Mouse (Mus musculus): Measurements from ENCODE around the gene Col8a2.
A peak's percentile ranks its signal among the peaks of the same experiment; 100 is the strongest.

Col8a2 gene

DNA sequence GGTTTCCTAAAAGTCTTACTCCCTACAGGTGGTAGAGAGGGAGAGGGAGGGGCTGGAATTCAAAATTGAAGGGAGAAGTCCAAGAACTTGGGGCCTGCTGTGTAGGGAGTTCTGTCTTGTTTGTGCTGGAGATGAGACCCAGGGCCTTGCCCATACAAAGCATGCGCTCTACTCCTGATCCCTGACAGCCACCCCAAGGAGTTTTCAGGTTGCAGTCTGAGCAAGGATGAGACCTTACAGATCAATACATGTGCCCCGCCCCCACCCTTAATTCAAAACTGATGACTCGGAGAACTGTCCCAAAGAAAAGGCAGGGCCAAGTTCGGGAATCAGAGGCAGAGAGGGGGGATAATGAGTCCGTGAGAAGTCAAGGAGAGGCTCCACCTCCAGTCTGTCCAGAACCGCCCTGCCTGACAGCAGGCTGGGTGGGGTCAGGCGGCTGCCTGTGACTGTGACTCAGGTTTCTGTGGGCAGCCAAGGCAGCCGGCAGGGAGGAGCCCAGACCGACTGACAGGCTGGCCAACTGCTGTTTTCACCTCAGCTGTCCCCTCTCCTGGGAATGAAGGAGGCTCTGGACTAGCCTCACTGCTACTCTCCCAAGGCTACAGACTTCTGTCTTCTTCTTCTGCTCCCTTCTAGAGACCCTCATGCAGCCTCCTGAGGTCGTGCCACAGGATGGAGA is 25.9 kb upstream of the Col8a2 start:
- DNase-seq: peak; percentile 63 to 79

DNA sequence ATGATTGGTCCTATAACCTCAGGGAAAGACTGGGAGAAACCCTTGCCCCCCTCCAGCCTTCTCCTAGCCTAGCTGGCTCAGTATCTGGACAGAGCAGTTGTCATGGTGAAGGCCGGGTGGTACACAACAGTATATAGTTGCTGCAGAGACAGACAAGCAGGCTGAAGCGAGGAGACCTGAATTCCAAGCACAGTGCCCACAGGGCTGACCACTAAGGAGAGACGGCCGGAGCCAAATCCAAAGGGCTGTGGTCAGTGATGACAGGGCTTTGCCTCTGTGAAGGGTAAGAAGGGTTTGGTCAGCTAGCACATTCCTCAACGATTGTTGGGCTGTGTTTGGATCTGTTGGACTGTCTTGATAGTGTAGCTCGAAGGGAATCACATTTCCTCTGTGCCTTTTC is 25.3 kb upstream of the Col8a2 start:
- DNase-seq: no peak

DNA sequence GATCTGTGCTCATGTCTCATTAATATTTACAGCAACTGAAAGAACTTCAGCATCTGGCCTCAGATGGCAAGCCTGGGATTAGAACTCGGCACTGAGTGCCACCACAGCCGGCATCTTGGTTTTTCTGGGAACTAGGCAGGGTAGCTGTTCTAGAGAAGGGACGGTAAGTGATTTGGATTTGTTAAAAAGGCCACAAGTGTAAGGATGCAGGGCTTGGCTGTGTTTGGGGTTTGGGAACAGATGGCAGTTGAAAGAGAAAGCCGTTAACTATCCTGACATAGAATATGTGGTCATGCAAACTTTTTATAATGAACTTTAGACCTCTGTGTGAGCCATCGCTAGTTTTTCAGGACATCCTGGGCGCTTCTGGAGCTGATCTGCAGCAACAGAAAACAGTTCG is 24.9 kb upstream of the Col8a2 start:
- no peak for DNase-seq

DNA sequence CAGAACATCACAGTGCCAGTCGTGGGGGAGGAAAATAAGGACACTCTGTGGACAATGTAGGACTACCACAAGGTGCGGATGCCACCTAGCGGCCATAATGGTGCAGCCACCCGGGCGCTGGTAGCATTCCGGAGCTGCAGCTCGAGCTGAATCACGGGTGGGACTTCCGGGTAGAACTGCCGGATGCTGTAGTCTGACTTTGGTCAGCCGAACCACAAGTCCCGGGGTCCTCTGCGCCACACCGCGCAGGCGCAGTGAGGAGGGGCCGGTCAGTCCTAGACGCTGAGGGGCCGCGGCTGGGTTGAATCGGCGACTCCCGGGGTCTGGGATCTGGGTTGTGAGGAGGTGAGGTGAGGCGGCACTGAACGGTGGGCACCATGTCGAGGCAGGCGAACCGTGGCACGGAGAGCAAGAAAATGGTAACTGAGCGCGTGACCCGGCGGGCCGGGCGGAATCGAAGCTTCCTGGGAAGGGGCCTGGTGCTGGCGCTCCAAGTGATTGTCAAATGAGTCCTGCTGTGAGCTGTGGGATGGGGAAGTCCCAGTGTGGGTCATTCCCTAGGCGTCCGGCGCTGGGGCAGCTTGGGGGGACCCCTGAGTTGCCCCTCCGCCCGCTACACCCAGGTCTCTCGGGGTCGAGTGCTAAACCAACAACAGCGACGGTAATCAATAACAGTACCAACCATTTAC is 24.3 kb upstream of the Col8a2 start, which contains the start of gene Trappc3:
TSS of gene Trappc3 (plus strand) at position 207 of the 689 bp plus-strand sequence.
- DNase-seq: peak; percentile 100

DNA sequence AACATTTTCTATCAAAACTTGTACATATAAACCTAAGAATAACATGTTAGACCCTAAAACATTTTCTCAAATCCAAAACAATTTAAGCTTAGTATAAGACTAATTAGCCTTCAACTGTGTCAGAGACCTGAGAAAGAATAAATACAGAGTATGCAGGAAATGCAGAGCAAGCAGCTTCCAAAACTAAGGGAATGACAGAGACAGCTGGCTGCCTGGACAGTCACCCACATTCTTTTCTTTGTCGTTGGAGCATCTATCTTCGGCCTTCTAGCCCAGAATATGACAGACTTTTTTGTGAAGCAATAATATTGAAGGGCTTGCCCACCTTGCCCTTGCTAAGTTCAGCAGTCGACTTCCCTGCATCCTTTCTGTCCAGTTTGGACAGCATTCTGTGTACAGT is 17.3 kb upstream of the Col8a2 start:
- DNase-seq: no peak

DNA sequence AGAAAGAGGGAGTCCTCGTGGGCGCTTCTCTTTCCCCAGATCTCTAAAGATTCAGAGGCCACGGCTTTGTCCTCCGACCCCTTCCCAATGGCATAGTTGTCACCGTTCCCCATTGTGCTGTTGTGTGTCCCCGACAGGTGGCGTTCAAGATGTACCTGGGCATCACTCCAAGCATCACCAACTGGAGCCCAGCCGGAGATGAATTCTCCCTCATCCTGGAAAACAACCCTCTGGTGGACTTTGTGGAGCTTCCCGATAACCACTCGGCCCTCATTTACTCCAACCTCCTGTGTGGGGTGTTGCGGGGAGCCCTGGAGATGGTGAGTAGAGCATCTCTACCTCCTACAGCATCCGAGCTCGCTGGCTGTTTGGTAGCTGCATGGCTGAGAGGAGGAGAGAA is 12.8 kb upstream of the Col8a2 start:
- DNase-seq: peak; percentile 90 to 91

DNA sequence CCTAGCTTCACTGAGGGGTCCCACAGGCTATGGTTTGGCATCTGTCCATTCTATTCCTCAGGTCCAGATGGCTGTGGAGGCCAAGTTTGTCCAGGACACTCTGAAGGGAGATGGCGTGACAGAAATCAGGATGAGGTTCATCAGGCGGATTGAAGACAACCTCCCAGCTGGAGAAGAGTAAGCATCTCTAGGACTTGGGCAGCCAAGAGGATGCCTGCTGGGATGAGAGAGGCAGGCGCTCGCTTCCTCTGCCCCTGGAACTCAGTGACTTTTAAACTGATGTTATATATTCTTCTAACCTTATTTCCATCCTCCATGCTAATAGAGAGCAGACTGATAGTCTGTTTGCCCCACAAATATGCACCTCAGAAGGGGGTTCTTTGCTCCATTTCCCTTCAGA is 11.5 kb upstream of the Col8a2 start:
- peak; percentile 58 to 65 for DNase-seq

DNA sequence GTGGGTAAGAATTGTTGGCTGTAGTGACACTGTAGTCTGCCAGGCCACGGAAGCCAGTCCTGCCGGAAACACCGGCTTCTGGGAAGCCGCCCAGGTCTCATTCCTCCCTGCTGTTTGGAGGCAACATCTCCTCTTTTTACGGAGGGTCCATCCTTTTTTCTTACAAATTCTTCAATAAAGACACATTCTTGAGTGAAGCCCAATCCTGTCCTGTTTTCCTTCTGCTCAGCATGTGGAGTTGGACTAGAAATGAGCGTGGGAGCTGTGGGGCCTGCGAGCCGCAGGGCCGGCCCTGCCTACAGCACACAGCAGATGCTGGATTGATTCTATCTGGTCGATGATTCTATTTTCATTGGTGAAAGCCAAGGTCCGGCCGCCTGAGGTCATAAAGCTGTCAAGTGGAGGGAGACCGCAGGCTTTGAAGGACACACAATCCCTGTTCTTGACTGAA is 10.9 kb upstream of the Col8a2 start:
- DNase-seq: peak; percentile 81 to 85

DNA sequence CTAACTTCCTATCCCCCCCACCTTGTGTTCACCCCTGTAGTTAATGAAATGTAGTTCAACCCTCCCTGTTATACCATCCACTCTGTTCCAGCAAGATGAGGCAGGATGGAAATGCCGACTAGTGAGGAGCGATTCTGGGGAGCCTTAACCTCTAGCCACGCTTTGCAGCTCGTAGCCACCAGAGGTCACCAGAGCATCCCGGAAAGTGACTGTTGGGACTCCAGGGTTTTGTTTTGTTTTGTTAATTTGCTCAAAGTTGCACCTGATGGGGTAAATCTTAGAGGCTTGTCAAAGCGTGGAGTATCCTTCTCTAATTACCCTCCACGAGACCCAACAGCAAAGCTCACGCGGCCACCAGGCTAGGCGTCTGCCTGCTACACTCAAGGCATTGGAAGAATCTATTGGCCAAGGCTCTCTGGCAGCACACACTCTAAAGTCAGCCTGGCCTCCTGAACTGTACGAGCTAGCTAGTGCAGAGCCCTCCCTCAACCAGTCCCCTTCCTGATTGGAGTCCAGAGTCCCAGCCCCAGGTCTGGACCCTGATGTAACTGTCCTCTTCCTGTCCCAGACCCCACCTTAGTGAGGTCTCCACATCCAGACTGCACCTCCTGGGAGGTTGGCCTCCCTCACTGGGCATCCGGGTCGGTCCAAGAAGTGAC is 8.6 kb upstream of the Col8a2 start:
- peak; percentile 75 to 81 for DNase-seq

DNA sequence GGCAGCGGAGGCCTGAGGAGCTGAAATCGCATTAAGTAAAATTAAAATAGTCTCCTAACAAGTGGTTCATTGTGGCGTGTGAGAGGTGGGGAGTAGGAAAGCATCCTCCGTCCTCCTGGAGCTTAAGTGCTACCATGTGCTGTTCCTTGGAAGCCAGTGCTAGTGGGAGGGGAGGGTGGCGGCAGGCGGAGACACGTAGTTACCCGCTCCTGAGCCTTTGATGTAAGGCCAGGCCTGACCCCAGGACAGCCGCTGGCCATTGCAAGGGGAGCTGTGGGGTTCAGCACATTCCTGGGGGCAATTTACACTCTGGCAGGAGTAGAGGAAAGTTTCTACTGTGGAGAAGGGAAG is 8.1 kb upstream of the Col8a2 start:
- DNase-seq: no peak

DNA sequence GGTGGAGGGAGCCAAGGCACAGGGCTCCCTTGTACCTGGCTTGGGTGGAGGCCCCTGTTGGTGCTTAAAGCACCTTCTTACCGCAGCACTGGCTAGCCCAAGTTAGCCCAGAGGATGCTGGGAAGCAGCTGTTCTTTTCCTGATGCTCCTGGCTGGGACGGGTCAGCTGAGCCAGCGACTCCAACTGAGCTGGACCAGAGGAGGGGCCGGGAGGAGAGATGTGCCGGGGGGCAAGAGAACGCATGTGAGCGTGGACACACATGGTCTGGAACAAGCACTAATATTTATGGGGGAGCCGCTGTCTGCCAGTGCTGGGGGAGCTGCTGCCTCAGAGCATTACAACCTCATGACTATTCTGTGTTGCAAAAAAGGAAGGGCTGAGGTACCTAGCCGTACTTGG is 7.6 kb upstream of the Col8a2 start:
- no peak for DNase-seq

DNA sequence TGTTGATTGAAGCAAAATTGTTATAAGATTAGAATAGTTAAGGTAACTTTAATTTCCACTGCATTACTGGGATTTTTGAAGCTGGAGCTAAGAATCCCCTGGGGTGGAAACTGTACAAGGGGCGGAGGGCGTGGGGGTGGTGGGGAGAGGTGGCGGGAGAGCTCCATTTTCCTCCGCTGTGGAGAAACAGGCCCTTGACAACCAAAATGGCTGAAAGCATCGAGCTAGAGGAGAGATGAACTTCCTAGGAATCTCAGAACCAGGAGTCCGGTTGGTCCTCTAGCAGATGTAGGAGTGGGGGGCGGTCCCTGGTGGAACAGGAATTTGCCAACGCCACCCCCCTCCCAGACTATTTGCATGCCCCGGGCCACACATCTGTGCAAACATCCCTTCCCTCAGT is 4.9 kb upstream of the Col8a2 start:
- no peak for DNase-seq

DNA sequence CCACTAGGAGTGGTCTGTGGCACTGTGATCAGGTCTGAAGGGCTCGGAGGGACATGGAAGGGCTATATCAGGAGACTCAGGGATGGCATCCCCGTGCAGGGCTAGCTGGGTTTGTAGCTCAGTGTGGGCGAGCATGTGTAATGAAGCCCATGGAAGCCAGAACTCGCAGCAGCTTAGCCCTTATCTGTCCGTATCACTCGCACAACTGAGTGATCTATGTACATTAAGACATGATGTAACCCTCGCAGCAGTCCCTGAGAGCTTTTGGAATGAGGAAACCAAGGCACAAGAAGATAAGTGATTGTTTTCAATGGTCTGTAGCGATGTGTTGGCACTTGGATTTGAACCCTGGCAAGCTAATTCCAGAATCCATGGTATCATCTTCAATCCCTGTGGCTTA is 3.0 kb upstream of the Col8a2 start:
- DNase-seq: no peak

DNA sequence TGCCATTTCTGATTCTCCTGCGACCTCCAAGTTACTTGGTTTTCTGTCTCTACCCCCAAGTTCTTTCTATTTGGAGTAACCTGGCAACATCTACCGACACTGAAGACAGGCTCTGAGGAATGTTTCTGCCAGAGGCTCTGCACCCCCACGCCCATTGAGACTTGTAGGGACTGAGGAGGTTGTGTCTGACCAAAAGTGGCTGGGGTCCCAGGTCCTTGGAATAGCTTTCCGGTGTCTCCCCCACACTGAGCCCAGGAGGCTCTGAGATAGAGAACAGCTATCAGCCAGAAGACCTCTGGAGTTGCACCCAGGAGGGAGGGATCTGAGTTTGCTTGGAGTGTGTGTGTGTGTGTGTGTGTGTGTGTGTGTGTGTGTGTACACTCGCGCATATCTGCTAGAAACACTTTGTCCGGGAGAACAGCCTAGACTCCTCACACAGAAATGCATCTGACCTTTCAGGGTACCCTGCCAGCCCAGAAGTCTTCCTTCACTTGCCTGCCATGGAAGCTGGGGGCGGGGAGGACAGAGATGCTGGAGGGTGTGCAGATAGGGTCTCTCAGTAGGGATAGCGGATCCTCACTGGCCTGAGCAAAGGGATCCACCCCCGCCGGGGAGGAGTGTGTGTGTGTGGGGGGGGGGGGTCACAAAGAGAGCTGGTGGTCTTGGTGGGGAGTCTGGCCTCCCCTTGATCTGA is 856 bp downstream of the Col8a2 start:
- no peak for DNase-seq

DNA sequence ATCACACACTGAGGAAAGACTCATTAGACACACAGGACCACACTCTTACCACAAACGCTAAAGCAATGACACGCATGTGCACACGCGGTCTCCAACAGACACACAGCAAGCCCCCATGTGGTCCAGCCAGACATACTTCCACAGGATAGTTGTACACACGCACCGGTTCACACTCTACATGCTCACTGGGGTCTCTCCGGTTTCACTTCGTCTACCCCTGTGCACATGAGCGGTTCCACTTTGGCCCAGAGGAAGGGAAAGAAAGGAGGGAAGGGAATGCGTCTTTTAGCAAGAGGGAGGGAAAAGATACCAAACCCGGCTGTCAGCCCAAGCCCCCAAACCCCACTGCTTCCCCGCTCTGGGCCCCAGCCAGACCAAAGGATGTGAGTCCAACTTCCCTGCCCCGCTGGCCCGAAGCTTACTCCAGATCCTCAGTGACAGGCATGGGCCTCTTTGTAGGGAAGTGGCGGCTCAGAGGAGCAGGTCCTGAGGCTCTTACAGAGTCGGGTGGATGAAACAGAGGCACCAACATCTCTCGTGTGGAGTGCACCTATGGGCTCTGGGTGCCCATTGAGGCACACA is 1.6 kb downstream of the Col8a2 start:
- no peak for DNase-seq

DNA sequence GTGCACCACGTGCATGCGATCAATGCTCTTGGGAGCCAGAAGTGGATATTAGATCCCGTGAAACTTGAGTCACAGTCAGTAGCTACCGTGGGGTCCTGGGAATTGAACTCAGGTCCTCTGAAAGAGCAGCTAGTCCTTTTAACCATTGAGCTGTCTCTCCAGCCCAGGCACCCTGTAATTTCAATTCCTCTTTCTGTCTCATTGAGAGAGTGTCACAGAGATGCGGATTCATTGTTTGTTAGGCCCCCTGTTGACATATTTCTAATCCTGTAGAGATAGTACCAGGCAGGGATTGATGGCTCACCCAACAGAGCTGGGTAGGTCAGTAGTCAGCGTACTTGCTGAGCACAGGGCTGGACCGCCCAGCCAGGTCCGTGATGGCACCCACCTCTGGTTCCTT is 3.7 kb downstream of the Col8a2 start:
- no peak for DNase-seq

DNA sequence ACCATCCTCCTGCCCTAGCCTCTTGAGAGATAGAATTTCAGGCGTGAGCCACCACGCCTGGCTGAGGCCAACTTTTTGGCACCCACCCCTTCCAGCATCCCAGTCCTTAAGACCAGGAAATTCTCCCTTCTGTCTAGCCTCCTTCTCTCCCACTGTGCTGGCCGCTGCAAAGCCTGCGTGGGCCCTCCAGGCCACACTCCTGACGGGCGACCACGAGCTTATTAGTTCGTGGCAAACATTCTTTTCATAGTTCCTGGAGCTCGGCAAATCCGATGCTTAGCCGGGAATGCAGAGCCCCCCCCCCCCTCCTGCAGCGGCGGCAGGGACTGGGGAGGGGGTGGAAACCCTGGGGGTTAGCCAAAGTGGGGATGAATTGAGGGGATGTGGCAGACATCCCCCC is 4.6 kb downstream of the Col8a2 start:
- no peak for DNase-seq

DNA sequence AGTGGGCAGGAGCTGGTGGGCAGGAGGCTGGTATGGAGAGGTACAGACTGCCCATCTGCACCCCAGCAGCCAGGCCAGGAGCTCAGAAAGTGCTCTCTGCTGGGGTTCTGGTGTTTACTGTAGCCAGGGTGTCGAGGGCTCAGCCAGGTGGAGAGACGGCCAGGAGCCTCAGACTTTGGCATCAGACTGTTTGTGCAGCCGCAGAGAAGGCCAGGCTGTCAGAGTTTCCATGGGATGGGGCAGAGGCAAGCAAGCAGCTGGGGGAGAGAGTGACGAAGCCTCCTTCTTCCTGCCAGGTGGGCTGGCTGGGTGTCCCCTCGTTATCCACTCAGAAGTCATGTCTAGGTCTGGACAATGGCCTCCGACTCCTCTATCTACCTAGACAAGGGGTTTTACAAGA is 8.6 kb downstream of the Col8a2 start:
- no peak for DNase-seq

DNA sequence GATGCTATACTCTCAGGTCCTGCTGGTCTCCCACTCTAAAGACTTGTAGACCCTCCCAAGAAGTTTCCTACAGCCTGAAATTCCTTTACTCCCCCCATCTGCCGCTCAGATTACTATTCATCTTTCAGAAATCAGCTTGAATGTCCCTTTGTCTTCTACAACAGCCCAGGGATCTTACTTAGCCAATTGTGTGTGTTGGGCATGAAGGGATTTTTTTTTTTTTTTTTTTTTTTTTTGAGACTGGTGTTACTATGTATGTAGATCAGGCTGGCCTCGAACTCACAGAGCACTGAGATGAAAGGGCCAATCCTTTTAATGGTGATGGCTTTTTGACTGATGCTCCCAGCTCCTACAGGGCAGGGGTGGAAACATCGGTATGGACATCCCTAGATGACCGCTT is 9.3 kb downstream of the Col8a2 start:
- no peak for DNase-seq

DNA sequence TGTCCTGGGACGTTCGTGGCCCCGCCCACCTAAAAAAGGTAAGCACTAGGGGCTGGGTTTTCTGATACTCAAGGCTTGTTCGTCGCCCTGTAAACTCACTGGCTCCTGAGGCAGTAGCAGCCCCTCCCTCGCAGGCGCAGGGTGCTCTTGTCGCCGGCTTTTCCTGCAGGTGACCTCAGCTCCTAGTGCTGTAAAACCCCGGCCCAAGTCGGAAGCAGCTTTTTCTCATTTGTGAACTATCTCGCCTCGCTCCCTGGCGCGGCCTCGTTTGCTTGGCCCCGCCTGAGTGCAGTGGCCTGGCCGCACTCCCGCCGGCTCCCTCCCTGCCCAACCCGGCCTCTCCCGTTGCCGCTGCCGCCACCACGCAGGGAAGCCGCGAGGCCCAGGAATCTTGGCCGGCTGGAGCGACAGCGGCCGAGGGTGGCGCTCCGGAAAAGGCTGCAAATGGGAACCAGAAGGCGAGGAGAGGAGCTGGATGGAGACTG is 10.1 kb downstream of the Col8a2 start:
- peak; percentile 81 to 85 for DNase-seq

DNA sequence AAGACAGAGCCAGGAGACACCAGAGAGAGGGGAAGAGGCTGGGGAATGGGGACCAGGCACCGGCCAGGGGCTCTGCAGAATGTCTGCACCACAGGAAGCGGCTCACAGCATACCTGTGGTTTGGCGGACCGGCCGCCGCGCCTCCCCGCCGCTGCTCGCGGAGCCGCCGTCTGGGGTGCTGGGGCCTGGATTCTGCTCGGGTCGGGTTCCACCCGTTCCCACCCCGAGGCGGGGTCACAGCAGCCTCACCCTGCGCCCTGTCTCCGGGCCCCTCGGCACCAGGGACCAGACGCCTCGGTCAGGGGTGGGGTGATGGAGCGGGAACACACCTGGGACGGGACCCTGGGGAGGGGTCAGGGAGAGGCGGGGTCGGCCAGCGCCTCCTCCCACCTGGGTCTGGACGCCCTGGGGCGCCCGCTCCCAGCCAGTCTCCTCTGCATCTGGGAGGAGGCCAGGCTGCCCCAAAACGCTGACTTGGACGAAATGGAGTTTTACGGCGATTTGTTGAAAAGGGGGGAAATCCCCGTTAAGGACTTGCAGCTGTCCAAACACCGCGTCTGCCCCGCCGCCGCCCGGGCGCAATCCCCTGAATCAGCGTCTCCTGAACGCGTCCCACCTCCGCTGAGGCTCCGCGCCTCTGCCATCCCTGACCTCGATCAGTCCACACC is 14.5 kb downstream of the Col8a2 start:
- DNase-seq: peak in 1 of 2 experiments; percentile 27

DNA sequence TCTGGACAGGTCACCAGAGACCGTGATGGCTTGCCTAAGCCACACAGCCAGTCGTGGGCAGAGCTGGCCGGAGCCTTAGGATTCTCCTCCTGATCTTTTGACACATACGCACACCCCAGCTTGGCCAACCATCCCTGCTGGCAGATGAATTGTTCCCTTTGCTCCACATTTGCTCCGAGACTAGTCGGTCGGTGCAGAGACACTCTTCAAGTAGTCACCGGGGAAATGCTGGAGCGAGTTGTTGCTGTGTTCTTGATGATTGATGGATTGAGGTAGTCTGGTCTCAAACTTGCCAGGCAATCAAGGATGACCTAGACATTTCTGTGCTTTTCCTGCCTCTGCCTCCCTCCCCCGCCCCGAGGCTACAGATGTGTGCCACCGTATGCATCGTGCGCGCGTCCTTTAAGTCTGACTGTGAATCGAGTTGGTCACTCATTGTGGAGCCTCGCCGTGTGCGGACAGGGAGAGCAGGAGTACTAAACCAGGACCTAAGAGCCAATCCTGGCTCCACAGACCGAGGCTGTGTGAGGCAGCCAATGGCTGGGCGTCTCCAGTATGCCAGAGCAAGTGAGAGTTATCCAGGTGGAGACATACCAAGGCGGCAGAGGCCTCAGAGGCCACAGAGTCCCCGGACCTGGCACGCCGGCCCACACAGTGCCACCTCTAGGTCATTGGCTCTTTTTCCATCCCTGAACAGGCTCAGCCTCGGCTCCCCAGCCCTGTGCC is 15.2 kb downstream of the Col8a2 start:
- peak; percentile 54 to 63 for DNase-seq

Measured in cerebellum, postnatal 25 days (tissue).